Mouse (Mus musculus) adrenal gland, adult 2 months (tissue): Measurements from ENCODE around the gene Nr5a1. TPM values are rescaled to one million over a fixed set of nuclear protein-coding genes. Genes with fewer than 3 reads are reported as not detected.

ENCODE experiments used
- DNase-seq: peaks from one replicate; pipeline ENCODE4 v3.0.0; 2021
- polyA plus RNA-seq: library from polyadenylated mRNA; depleted of rRNA; stranded (reverse); fragments of >200 nt; gene quantifications from 2 replicates; pipeline ENCODE4 v1.2.3, GENCODE M21; 2012; rRNA removed
- total RNA-seq, 2 experiments: library from RNA; stranded (reverse); gene quantifications; 2 replicates each; pipeline ENCODE4 v1.2.3; 2021

The Nr5a1 gene
- total and polyA plus RNA-seq, 3 experiments, result 302 to 1,436 (median 765) TPM

DNA sequence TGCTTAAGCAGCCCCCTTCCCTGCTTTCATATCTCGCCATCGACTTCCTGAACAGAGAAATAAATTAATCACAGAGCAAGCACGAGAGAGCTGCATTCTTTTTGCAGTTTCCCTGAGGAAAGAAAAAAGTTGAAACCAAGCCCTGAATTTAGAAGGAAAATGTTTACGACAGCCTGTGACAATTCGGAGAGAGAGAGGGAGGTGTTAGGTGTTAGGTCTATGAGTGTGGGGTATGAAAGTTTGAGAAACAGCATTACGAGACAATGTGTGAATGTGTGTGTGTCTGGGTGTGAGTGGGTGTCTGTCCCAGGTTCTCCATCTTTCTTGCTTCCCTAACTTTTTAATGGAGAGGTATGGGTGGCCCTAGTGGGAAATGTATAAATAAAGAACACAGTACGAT is 62.2 kb downstream of the Nr5a1 start:
- no peak for DNase-seq

DNA sequence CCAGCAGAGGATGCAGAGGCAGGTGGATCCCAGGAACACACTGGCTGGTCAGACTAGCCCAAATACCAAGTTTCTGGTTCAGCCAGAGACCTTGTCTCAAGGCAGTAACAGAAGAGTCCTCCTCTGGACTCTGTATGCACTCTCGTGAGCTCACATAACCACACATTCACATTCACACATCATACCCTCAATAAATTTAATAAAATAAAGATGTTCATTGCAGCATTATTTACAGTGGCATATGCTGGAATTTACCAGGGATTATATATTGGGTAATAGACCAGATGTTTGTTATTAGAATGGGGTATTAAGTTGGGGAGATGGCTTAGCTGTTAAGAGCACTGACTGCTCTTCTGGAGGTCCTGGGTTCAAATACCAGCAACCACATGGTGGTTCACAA is 64.0 kb downstream of the Nr5a1 start:
- no peak for DNase-seq

- DNase-seq, result no peak
Measured at GRCm38 (mm10) chr2:38647661-38648060, 66.7 kb downstream of the Nr5a1 start.

DNA sequence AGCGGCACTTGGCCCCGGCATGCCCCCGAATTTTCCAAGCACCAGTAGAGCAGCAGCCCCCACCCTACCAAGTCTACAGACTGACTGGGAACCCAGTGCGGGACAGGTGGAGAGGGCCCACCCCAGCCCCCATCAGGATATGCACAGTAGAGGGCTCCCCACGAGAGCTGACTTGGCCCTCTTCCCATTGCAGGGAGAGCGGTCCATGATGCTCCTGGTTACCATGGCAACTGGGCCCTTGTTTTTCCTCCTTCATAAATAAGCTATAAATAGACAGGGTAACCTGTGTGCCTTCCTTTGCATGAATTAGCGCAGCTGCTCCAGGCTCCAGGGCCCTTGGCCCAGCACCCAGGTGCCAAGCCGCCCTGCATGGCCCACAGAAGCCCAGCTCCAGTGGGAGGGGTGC is 67.1 kb downstream of the Nr5a1 start:
- no peak for DNase-seq

- peak; percentile 89 for DNase-seq
Measured at GRCm38 (mm10) chr2:38645936-38646335, 68.4 kb downstream of the Nr5a1 start.

DNA sequence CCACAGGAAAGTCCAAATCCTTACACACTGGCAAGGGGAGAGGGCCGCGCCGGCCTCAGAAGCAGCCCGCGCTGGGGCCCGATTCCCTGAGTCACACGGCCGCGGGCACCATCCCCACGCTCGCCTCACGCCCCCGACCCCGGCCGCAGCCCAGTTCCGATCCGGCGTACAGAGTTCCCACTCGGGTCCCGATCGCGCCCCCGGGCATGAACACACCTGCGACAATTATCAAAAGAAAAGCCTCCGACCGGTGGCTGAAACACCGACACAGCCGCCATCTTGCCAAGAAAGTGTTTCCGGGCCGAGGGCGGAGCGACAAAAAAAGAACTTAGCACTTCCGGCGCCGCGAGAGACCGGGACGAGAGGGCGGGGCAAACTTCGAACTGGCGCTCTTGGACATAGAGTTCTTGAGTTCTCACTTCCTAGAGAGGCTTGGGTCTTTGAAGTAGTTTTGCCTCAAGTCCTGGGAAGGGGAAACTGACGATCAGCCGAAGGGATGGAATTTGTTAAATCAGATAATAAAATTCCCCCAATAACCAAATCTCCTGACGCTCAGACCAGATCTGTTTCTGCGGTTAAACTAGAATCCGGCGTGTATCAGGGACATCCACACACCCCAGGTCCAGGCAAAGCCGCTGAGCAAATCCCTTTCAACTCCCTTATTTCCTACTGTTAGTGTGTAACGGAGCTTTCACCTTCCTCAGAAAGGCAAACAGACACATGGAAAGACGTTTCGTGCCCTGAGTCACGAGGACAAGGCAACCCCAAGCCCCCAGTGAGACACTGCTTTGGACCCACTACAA is 70.5 kb downstream of the Nr5a1 start, which contains the start of gene Psmb7:
TSS of gene Psmb7 (minus strand) at position 463 of the 803 bp plus-strand sequence.
- peak; percentile 90 for DNase-seq

Other genes with a start within 250 kb of the Nr5a1 start
- gene Nek6, start 202.9 kb downstream of the Nr5a1 start, total RNA-seq, result 10 to 100 TPM in 1 of 2 experiments, 1 to 10 TPM in 1; 7.6 to 20.6 TPM
- 17.2 and 23.7 TPM in 2 replicates for gene Nek6, start 202.9 kb downstream of the Nr5a1 start, polyA plus RNA-seq
- gene Psmb7, start 70.5 kb downstream of the Nr5a1 start, total RNA-seq, result 100 to 1,000 TPM; 278 to 283 TPM
- 25.0 and 29.1 TPM in 2 replicates for gene Psmb7, start 70.5 kb downstream of the Nr5a1 start, polyA plus RNA-seq
- 1 to 10 TPM; 5.1 to 6.4 TPM for gene Nr6a1, start 213.1 kb upstream of the Nr5a1 start, total RNA-seq
- gene Nr6a1, start 213.1 kb upstream of the Nr5a1 start, polyA plus RNA-seq, result 2.7 TPM in 2 replicates
- 10 to 100 TPM in 1 of 2 experiments, 1 to 10 TPM in 1; 6.7 to 12.0 TPM for gene Olfml2a, start 217.4 kb upstream of the Nr5a1 start, total RNA-seq
- gene Olfml2a, start 217.4 kb upstream of the Nr5a1 start, polyA plus RNA-seq, result 5.9 TPM in 2 replicates